Mouse (Mus musculus): Measurements from ENCODE around the gene Csdc2.

Gene Csdc2

GRCm38 (mm10) chr15:81982173-81982572, 45.6 kb downstream of the Csdc2 start:
- in situ Hi-C loops (cut with MboI; ENCODE audit: unreplicated experiment in 2 of 2): no loop called here

- in situ Hi-C loops (cut with MboI; ENCODE audit: unreplicated experiment in 2 of 2): no loop called here
Observed at GRCm38 (mm10) chr15:81985267-81986161, 49.0 kb downstream of the Csdc2 start.

GRCm38 (mm10) chr15:81987646-81988045, 51.1 kb downstream of the Csdc2 start, which contains the start of gene Xrcc6:
Gene Xrcc6, plus strand, starts transcription at chr15:81987835.
- in situ Hi-C loops (cut with MboI; ENCODE audit: unreplicated experiment in 2 of 2): no loop called here

- in situ Hi-C loops (cut with MboI; ENCODE audit: unreplicated experiment in 2 of 2): no loop called here
Observed at GRCm38 (mm10) chr15:81989371-81990062, 53.0 kb downstream of the Csdc2 start.

GRCm38 (mm10) chr15:81990549-81990948, 54.0 kb downstream of the Csdc2 start:
- in situ Hi-C loops (cut with MboI; ENCODE audit: unreplicated experiment in 2 of 2): no loop called here

- in situ Hi-C loops (cut with MboI; ENCODE audit: unreplicated experiment in 2 of 2): no loop called here
Observed at GRCm38 (mm10) chr15:81993992-81994391, 57.4 kb downstream of the Csdc2 start.
